Mouse (Mus musculus): ENCODE results near the gene Slc52a3. TPM values are rescaled to one million over a fixed set of nuclear protein-coding genes. Genes with fewer than 3 reads are reported as not detected.

Slc52a3 gene
- total RNA-seq, 2 experiments from 2014 or later: 3.8 to 3.9 TPM

- DNase-seq (ENCODE audit: low spot score in 2 of 2): no peak
Measured at GRCm38 (mm10) chr2:151971748-151972147, 24.6 kb upstream of the Slc52a3 start.

GRCm38 (mm10) chr2:151972880-151973594 lies 23.3 kb upstream of the Slc52a3 start:
- intact Hi-C loops (cut with DNase I): no loop called here
- DNase-seq (ENCODE audit: low spot score in 2 of 2): no peak

More at GRCm38 (mm10) chr2:151971748-151972147, 24.6 kb upstream of the Slc52a3 start:
- intact Hi-C loops (cut with DNase I): no loop called here

GRCm38 (mm10) chr2:151973595-151974562 lies 22.4 kb upstream of the Slc52a3 start:
- no peak for DNase-seq (ENCODE audit: low spot score in 2 of 2)
- intact Hi-C loops (cut with DNase I): no loop called here

- DNase-seq (ENCODE audit: low spot score in 2 of 2): no peak
- intact Hi-C loops (cut with DNase I): no loop called here
Measured at GRCm38 (mm10) chr2:151975295-151975694, 21.0 kb upstream of the Slc52a3 start.

GRCm38 (mm10) chr2:151976067-151976466 lies 20.2 kb upstream of the Slc52a3 start:
- no peak for DNase-seq (ENCODE audit: low spot score in 2 of 2)
- intact Hi-C loops (cut with DNase I): no loop called here

GRCm38 (mm10) chr2:151977689-151978440 lies 18.4 kb upstream of the Slc52a3 start:
- intact Hi-C loops (cut with DNase I): no loop called here
- DNase-seq (ENCODE audit: low spot score in 2 of 2): no peak

GRCm38 (mm10) chr2:151978494-151978893 lies 17.8 kb upstream of the Slc52a3 start:
- intact Hi-C loops (cut with DNase I): no loop called here
- no peak for DNase-seq (ENCODE audit: low spot score in 2 of 2)

- peak; percentile 92 to 94 for DNase-seq (ENCODE audit: low spot score in 2 of 2)
- intact Hi-C loops (cut with DNase I): no loop called here
Measured at GRCm38 (mm10) chr2:151979470-151980354, 16.6 kb upstream of the Slc52a3 start, which contains the start of gene Fam110a. Gene Fam110a (minus strand): TSS chr2:151980219.

- DNase-seq (ENCODE audit: low spot score in 2 of 2): no peak
- intact Hi-C loops (cut with DNase I): no loop called here
Measured at GRCm38 (mm10) chr2:151980355-151980693, 16.0 kb upstream of the Slc52a3 start.

- intact Hi-C loops (cut with DNase I): no loop called here
- DNase-seq (ENCODE audit: low spot score in 2 of 2): no peak
Measured at GRCm38 (mm10) chr2:151981268-151981667, 15.0 kb upstream of the Slc52a3 start.

GRCm38 (mm10) chr2:151982476-151982875 lies 13.8 kb upstream of the Slc52a3 start:
- intact Hi-C loops (cut with DNase I): no loop called here
- no peak for DNase-seq (ENCODE audit: low spot score in 2 of 2)

- DNase-seq (ENCODE audit: low spot score in 2 of 2): no peak
- intact Hi-C loops (cut with DNase I): no loop called here
Measured at GRCm38 (mm10) chr2:151984019-151984418, 12.3 kb upstream of the Slc52a3 start.

- intact Hi-C loops (cut with DNase I): no loop called here
- DNase-seq (ENCODE audit: low spot score in 2 of 2): no peak
Measured at GRCm38 (mm10) chr2:151985426-151986172, 10.7 kb upstream of the Slc52a3 start.

- intact Hi-C loops (cut with DNase I): no loop called here
- no peak for DNase-seq (ENCODE audit: low spot score in 2 of 2)
Measured at GRCm38 (mm10) chr2:151986958-151987357, 9.4 kb upstream of the Slc52a3 start.

GRCm38 (mm10) chr2:151988978-151989377 lies 7.3 kb upstream of the Slc52a3 start:
- intact Hi-C loops (cut with DNase I): no loop called here
- DNase-seq (ENCODE audit: low spot score in 2 of 2): no peak

GRCm38 (mm10) chr2:151990985-151991394 lies 5.3 kb upstream of the Slc52a3 start:
- intact Hi-C loops (cut with DNase I): no loop called here
- DNase-seq (ENCODE audit: low spot score in 2 of 2): no peak

GRCm38 (mm10) chr2:151991446-151991845 lies 4.9 kb upstream of the Slc52a3 start:
- intact Hi-C loops (cut with DNase I): no loop called here
- DNase-seq (ENCODE audit: low spot score in 2 of 2): no peak

All from left cerebral cortex, postnatal 14 days (tissue).